Mouse (Mus musculus) heart, adult 8-10 months (tissue): ENCODE results near the gene Tgfbr3. TPM values are rescaled to one million over a fixed set of nuclear protein-coding genes. Genes with fewer than 3 reads are reported as not detected.

Experiments used
- DNase-seq: peaks from one replicate; pipeline ENCODE4 v3.0.0; 2022; ENCODE audit warnings: low spot score
- total RNA-seq, 4 experiments: library from RNA; stranded (reverse); gene quantifications; 2 replicates each; pipeline ENCODE4 v1.2.4; 2022

The Tgfbr3 gene
- 10 to 100 TPM; 38.5 to 48.2 (median 44.6) TPM for total RNA-seq

DNA sequence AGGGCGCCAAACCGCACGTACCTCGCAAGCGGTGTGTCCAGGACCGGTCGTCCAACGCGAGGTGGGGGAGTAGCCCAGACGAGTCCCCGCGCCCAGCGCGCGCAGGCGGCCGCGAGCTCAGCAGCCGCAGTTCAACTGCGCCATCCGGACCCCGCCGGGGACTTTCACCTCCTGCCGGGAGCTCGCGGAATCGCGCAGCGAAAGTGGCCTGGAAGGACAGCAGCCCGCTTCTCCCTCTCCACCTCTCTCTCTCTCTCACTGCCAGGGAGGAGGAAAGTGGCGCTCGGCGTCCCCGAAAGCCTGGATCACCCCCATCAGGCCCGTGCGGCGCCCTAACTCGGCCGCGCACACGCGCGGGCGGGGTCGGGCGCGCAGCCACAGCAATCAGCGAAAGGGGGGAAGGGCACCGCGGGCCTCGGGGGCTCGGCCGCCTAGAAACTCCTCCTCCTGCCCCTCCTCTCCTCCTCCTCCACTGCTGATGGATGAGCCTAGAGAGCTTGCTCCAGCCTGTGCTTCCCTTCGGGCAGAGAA is at the start of gene Tgfbr3:
Gene Tgfbr3, minus strand, starts transcription at position 396 of the 531 bp plus-strand sequence.
- peak; percentile 87 for DNase-seq

- DNase-seq: no peak
Observed at GRCm38 (mm10) chr5:107330916-107331421, 41.5 kb upstream of the Tgfbr3 start, which contains the start of gene Brdt. Gene Brdt (plus strand): TSS chr5:107331159.

DNA sequence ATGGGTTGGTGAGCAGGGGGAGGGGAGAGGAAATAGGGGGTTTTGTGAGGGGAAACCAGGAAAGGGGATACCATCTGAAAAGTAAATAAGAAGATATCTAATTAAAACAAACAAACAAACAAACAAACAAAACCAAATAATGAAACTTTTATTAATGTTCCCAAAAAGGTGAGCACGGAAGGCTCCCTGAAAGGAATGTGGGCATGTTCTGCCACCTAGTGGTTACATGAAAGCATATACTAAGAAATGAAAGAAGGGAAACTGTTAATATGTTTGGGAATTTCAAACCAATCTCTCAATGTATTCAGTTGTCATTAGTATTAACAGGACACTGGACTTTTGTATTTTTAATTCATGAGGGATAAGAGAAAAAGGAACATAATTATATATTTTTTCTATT is 31.3 kb upstream of the Tgfbr3 start:
- peak; percentile 39 for DNase-seq

GRCm38 (mm10) chr5:107317141-107317540 is 27.7 kb upstream of the Tgfbr3 start:
- no peak for DNase-seq

- DNase-seq: no peak
Observed at GRCm38 (mm10) chr5:107307432-107307831, 18.0 kb upstream of the Tgfbr3 start.

DNA sequence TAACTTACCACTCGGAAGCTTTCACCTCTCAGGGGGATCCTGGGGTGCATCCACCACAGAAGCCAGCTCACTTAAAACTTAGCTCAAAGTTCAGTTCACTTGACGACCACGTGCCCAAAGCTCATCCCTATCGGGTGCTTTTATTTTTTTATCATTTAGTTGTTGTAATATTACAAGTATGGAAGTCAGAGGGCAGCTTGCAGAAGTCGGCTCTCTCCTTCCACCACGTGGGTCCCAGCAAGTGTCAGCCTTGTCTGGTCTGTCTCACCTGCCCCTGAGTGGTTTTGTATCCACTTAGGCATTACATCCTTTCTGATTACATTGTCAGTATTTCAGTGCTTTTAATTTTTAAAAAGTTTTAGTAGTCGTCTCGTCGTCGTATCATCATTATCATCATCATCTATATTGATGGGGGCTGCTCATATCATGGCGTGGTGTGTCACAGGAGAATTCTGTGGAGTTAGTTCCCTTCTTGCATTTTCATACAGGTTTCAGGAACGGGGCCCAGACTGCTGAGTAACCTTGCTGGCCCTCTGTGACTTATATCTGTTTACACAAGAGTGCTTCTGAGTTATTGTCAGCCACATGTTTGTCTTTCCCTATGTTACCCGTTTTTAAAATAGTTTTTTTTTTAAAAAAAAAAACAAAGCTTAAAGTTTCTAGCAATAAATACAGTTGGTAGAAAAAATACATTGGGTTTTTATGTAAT is 14.8 kb upstream of the Tgfbr3 start:
- no peak for DNase-seq

DNA sequence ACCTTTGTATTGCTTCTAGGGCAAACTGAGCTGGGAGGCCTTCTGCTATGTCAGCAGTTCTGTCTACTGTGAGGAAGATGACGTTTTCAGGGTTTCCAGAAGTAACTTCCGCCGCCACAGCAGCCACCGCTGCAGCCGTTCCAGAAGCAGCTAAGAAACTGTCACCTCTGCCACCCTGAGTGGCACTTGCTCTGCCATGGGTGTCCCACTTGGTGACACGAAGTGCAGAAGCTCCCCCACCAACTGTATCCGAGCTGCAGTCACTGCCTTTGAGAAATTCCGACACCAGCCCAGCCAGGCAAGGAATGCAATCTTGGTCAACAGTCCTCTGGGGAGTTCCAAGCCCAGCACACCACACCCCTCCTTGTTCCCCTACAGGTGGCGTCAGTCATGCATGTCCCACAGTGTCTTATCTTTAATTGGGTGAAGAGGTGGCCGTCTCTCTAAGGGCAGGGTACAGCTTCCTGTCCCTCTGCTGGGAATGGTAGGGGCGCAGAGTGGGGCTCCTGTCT is 14.0 kb upstream of the Tgfbr3 start:
- DNase-seq: no peak

DNA sequence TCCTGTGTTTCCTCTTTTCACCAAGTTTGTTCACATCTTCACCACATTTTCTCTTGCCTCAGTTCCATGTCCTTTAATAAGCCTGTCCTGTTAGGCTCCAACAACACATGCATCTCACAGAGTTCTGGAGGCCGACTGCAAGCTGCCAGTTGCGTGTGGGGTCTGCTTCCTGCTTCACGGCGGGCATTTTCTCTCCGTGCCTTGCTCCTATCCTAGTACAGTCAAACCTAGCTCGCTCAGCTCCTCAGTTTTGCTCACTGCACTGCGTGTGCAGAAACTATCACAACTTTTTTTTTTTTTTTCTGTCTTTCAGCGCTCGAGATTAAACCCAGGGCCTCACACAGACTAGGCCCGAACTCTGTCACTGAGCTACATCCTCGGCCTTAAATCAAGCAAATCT is 9.4 kb upstream of the Tgfbr3 start:
- DNase-seq: no peak

GRCm38 (mm10) chr5:107296512-107297322 is 7.3 kb upstream of the Tgfbr3 start:
- DNase-seq: no peak

DNA sequence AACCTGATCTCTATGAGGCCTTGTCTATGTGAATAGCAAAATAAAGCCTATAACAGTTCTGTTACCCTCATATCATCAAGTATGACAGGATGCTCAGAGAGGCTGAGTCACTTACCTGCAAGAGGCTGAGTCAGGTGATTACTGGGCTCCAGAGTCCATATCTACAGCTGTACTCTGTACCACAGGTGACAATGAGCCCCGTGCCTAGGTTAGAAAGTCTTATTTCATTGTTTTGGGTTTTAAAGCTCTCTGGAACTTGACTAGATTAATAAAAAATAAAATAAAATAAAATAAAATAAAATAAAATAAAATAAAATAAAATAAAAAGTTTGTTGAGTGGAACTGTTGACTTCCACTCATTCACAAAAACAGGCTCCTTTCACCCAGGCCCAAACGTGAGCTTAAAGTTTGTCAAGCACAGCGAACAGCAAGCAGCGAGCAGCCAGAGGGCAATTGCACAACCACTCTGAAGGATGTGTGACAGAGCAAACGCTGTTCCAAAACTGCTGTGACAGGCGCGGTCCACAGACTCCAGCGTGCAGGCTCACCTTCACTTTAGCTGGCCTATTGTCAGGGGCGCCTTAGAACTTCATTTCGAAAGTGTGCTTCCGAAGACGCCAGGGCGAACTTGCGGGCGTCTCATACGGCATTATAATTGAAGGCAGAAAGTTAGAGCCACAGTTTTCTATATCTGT is 6.5 kb upstream of the Tgfbr3 start:
- DNase-seq: no peak

GRCm38 (mm10) chr5:107295061-107295816 is 5.8 kb upstream of the Tgfbr3 start:
- no peak for DNase-seq

GRCm38 (mm10) chr5:107294041-107294440 is 4.6 kb upstream of the Tgfbr3 start:
- no peak for DNase-seq

DNA sequence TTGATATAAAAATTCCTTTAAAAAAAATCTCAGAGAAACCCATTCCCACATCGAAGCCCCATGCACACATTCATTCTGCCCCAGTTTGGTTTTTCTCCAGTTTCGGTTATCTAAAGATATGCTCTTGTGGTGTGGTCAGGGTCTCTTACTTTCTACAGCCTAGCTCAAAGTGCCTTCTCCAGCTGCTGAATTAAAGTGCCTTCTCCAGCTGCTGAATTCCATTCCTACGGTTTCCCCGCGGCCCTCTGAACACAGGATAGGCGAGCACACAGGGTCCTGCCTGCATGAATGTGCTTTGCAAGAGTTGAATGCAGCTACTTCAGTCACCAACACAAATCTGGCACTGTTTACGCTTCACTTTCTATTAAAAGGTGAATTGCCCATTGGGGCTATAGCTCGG is 557 bp upstream of the Tgfbr3 start:
- no peak for DNase-seq

- DNase-seq: no peak
Observed at GRCm38 (mm10) chr5:107288427-107289233, 799 bp downstream of the Tgfbr3 start.

GRCm38 (mm10) chr5:107287908-107288267 is 1.5 kb downstream of the Tgfbr3 start:
- no peak for DNase-seq

DNA sequence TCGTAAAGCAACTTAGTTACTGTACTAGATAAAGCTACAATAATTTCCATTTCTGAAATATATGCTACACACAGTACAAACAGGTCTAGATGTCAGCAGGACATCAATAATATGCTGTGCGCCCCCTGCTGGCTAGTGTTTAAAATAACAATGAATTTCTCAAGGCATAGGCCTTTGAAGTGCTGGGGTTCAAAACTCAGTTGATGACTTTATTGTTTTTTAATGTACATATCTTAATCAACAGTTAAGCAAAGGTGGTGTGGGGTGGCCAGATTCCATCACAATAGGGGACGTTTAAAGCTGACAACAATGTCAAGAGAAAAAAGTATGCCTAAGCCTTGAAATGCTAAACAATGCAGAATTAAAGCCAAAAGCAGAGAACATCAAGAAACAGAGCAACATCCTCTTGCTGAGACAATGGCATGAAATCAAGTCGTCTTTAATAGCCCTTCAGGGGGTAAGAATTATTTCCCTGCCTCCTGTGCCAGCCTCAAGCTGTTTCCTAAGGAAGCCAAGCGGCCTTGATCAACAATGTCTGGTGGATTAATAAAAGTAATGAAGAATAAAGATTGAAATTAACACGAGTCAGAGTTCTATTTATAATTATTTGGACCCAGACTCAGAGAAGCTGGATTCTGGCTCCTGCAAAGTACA is 2.0 kb downstream of the Tgfbr3 start:
- DNase-seq: peak; percentile 77

- DNase-seq: no peak
Observed at GRCm38 (mm10) chr5:107285563-107285962, 3.9 kb downstream of the Tgfbr3 start.

DNA sequence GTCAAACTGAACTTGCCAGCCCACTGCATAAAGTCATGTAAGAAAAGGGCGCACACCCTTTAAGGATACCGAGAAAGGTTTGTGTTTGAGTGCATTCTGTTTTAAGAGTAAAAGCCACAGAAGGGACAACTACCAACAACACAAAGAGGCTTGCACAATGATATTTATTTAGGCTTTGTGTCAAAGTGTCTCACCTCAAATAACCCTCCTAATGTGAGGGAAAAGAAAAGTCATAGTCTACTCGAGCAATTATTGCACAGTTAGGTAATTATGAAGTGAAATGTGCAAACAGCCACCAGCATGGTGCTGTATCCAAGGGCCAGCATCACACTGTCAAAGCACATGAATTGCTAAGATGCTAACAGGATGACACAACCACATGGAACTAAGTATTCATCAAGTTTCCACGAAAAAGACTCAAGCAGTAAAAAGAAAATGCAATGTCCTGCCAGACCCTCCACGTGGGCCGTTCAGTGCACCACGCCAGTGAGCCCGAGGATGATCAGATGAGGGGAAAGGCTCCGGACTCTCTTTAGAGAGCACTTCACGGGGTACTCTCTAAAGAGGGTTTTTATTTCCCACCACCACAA is 5.4 kb downstream of the Tgfbr3 start:
- no peak for DNase-seq
